ENCODE assay signal across 9 mouse cellular contexts in genomic region chr6:148994327-148994999, GRCm38 (mm10). TPM values are rescaled to one million over a fixed set of nuclear protein-coding genes. Genes with fewer than 3 reads are reported as not detected.
DNase-seq lines count a peak whose midpoint lies in the region; ATAC-seq and TF ChIP-seq lines count a peak whose summit lies in the region.
"Had no signal": no experiment of that assay in that cellular context is flagged by ENCODE, and none has a peak within 500 bp of the region (broad histone marks: within the 10 kb centered on the region; RNA-seq: fewer than 3 reads in every experiment).

No protein-coding gene starts in this region.

- H3K36me3 ChIP-seq in embryonic facial prominence, embryonic 13.5 days: peaks cover 28% of the 10 kb centered on the region
- H3K36me3 ChIP-seq in embryonic facial prominence, embryonic 10.5 days (replicated peaks): peaks cover 31% of the 10 kb centered on the region
- H3K36me3 ChIP-seq in E14TG2a.4 (ENCODE audit: insufficient read depth, low read length): no peaks in the 10 kb centered on the region
- H3K36me3 ChIP-seq in forebrain, postnatal 0 days (ENCODE audit: insufficient read depth): peaks cover 34% of the 10 kb centered on the region
- peaks cover 38% of the 10 kb centered on the region for H3K36me3 ChIP-seq in midbrain, embryonic 12.5 days

- intact Hi-C loops in left cerebral cortex, postnatal 25 days (cut with DNase I): no loop called here

- DNase-seq in embryonic facial prominence, embryonic 10.5 days (ENCODE audit: low spot score): no peak
- DNase-seq in forebrain, postnatal 0 days: no peak
- DNase-seq in thymus, adult 18-20 months: no peak
- DNase-seq in right cerebral cortex, postnatal 14 days: no peak
- no peak for DNase-seq in left cerebral cortex, postnatal 25 days (ENCODE audit: low spot score in 2 of 2)

- 70% methylated on average over 5 of the region's 5 CpGs for WGBS in embryonic facial prominence, embryonic 13.5 days
- 66% methylated on average over 5 of the region's 5 CpGs for WGBS in embryonic facial prominence, embryonic 10.5 days
- WGBS in forebrain, postnatal 0 days: 67% methylated on average over 5 of the region's 5 CpGs
- WGBS in midbrain, embryonic 12.5 days: 59% methylated on average over 5 of the region's 5 CpGs

- H3K9me3 ChIP-seq in embryonic facial prominence, embryonic 13.5 days: no peaks in the 10 kb centered on the region
- H3K9me3 ChIP-seq in embryonic facial prominence, embryonic 10.5 days: no peaks in the 10 kb centered on the region
- no peaks in the 10 kb centered on the region for H3K9me3 ChIP-seq in E14TG2a.4 (ENCODE audit: low read length)
- no peaks in the 10 kb centered on the region for H3K9me3 ChIP-seq in forebrain, postnatal 0 days (ENCODE audit: low read length)
- H3K9me3 ChIP-seq in midbrain, embryonic 12.5 days: no peaks in the 10 kb centered on the region
- H3K9me3 ChIP-seq: heart, embryonic 10.5 days had no signal

- H3K27ac ChIP-seq in embryonic facial prominence, embryonic 13.5 days: no peak overlapping the region
- no peak overlapping the region for H3K27ac ChIP-seq in embryonic facial prominence, embryonic 10.5 days (replicated peaks)
- H3K27ac ChIP-seq in forebrain, postnatal 0 days (ENCODE audit: low read depth, low read length): no peak overlapping the region
- H3K27ac ChIP-seq in midbrain, embryonic 12.5 days (replicated peaks): no peak overlapping the region
- H3K27ac ChIP-seq: heart, embryonic 10.5 days had no signal

- 0 out of 2 replicates have a peak, but pooled peaks cover 6% of the 10 kb centered on the region for H3K4me1 ChIP-seq in embryonic facial prominence, embryonic 13.5 days
- H3K4me1 ChIP-seq in embryonic facial prominence, embryonic 10.5 days: peaks cover 30% of the 10 kb centered on the region
- peaks cover 43% of the 10 kb centered on the region for H3K4me1 ChIP-seq in E14TG2a.4 (replicated peaks; ENCODE audit: low read depth, low read length)
- H3K4me1 ChIP-seq in forebrain, postnatal 0 days (ENCODE audit: insufficient read depth): no peaks in the 10 kb centered on the region
- H3K4me1 ChIP-seq in midbrain, embryonic 12.5 days: peaks cover 24% of the 10 kb centered on the region

- no peak overlapping the region for H3K4me2 ChIP-seq in embryonic facial prominence, embryonic 13.5 days
- no peak overlapping the region for H3K4me2 ChIP-seq in forebrain, postnatal 0 days (ENCODE audit: low read depth)
- no peak overlapping the region for H3K4me2 ChIP-seq in midbrain, embryonic 12.5 days (replicated peaks)

- H3K4me3 ChIP-seq in embryonic facial prominence, embryonic 13.5 days: no peak overlapping the region
- H3K4me3 ChIP-seq in embryonic facial prominence, embryonic 10.5 days: no peak overlapping the region
- peak overlapping the region; percentile 24; the same call in 1 of the 2 replicates for H3K4me3 ChIP-seq in E14TG2a.4 (replicated peaks; ENCODE audit: low read length)
- H3K4me3 ChIP-seq in forebrain, postnatal 0 days (ENCODE audit: low read depth, low read length): no peak overlapping the region
- H3K4me3 ChIP-seq in midbrain, embryonic 12.5 days: no peak overlapping the region
- H3K4me3 ChIP-seq: heart, embryonic 10.5 days had no signal

- H3K27me3 ChIP-seq in embryonic facial prominence, embryonic 13.5 days: no peaks in the 10 kb centered on the region
- H3K27me3 ChIP-seq in embryonic facial prominence, embryonic 10.5 days (replicated peaks; ENCODE audit: low read depth, poor library complexity, severe bottlenecking): no peaks in the 10 kb centered on the region
- no peaks in the 10 kb centered on the region for H3K27me3 ChIP-seq in E14TG2a.4 (ENCODE audit: insufficient read depth, low read length)
- H3K27me3 ChIP-seq in forebrain, postnatal 0 days (ENCODE audit: insufficient read depth, low read length): no peaks in the 10 kb centered on the region
- no peaks in the 10 kb centered on the region for H3K27me3 ChIP-seq in midbrain, embryonic 12.5 days

- 0 out of 2 replicates have a peak, but pooled peaks have one; percentile 32 for ATAC-seq in embryonic facial prominence, embryonic 13.5 days (ENCODE audit: insufficient number of reproducible peaks, insufficient read depth, low FRiP score, low TSS enrichment, low read depth)
- no peak; the same call in 1 of the 2 replicates for ATAC-seq in forebrain, postnatal 0 days
- ATAC-seq in midbrain, embryonic 12.5 days (ENCODE audit: low FRiP score, low read depth): no peak

- peak; percentile 33 for TF ChIP-seq CTCF in E14TG2a.4 (conservative IDR thresholded peaks at IDR 0.05; ENCODE audit: low read length)
- TF ChIP-seq CTCF in forebrain, postnatal 0 days (IDR thresholded peaks at IDR 0.05; ENCODE audit: low read depth): 0 out of 2 replicates have a peak, but pooled peaks have one; percentile 5

- H3K9ac ChIP-seq in embryonic facial prominence, embryonic 13.5 days: no peak overlapping the region
- no peak overlapping the region for H3K9ac ChIP-seq in forebrain, postnatal 0 days
- peak overlapping the region; percentile 20; the same call in 1 of the 2 replicates for H3K9ac ChIP-seq in midbrain, embryonic 12.5 days (replicated peaks)

RNA-seq across cellular contexts. Expression of gene Sinhcaf, which starts 48.2 kb away (rescaled TPM):
- polyA plus RNA-seq in embryonic facial prominence, embryonic 13.5 days (2015; fragmentation: Nextera tagmentation; extraction: Ambion mirVana): 119 and 121 TPM in 2 replicates
- 306 and 334 TPM in 2 replicates for polyA plus RNA-seq in embryonic facial prominence, embryonic 10.5 days (2016; fragmentation: Nextera tagmentation; extraction: Ambion mirVana)
- total RNA-seq in forebrain, postnatal 0 days (2014; rRNA removed): 21.8 and 25.3 TPM in 2 replicates
- polyA plus RNA-seq in forebrain, postnatal 0 days (2015; fragmentation: Nextera tagmentation; extraction: Ambion mirVana): 19.4 and 22.4 TPM in 2 replicates
- 210 and 223 TPM in 2 replicates for polyA plus RNA-seq in midbrain, embryonic 12.5 days (2016; fragmentation: Nextera tagmentation; extraction: Ambion mirVana)
- 1 to 10 TPM; 3.1 to 3.8 TPM for total RNA-seq in left cerebral cortex, postnatal 25 days (2021)
